Mouse (Mus musculus): Measurements from ENCODE around the gene Fgf15. TPM values are rescaled to one million over a fixed set of nuclear protein-coding genes. Genes with fewer than 3 reads are reported as not detected.

Fgf15 gene
- polyA plus RNA-seq, 1 experiment, result not detected

DNA sequence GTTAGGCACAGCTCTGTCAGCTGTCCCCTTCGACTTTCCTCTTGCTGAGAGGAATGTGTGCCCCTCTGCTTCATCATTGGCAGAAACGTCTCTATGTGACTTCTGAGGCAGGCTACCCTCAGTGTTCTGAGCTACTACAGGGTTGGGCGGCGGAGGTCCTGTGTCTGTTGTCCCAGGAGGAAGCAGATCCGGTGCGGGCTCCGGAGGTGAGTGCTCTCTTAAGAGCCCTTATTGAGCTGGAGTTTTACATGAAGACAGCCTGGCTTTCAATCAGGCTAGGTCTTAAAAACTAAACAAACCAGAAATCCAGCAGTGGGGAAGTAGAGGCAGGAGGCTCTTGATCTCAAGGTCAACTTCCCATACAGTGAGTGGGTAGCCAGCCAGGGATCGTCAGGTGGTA lies 28.7 kb upstream of the Fgf15 start:
- TF ChIP-seq POLR2A (IDR thresholded peaks at IDR 0.05; ENCODE audit: control insufficient read depth, low read depth, low read length) (no peak), CTCF (IDR thresholded peaks at IDR 0.05; ENCODE audit: control insufficient read depth, insufficient read depth, insufficient replicate concordance, low read depth, low read length) (no peak)
- Histone ChIP-seq H3K27me3 (ENCODE audit: control insufficient read depth, insufficient read depth, low read length) (no peaks in the 10 kb centered on the region), H3K4me3 (ENCODE audit: control insufficient read depth, low read depth, low read length) (no peak overlapping the region), H3K36me3 (ENCODE audit: control insufficient read depth, insufficient read depth, low read length) (no peaks in the 10 kb centered on the region), H3K27ac (ENCODE audit: control insufficient read depth, insufficient read depth, low read depth, low read length) (no peak overlapping the region), H3K4me1 (ENCODE audit: control insufficient read depth, insufficient read depth, low read length) (no peaks in the 10 kb centered on the region)

DNA sequence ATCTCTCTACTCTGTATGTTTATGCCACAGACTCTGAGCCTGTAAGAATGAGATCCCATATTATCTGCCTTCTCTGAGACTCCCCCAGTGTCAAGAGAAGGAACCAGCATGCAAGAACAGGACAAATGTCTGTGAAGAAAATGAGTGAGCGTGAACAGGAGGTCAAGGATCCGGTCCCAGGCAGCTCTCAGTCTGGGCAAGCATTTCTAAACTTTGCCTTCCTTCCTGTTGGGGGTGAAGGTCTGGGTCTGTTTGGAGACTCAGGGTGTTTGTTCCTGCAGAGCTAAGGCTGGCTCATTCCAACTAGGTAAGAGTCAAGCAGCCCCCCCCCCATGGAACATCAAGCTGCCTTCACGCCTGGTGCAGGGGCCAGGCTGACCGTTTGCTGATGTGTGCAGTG lies 23.9 kb upstream of the Fgf15 start:
- Histone ChIP-seq H3K4me1 (ENCODE audit: control insufficient read depth, insufficient read depth, low read length) (no peaks in the 10 kb centered on the region), H3K4me3 (ENCODE audit: control insufficient read depth, low read depth, low read length) (no peak overlapping the region), H3K27me3 (ENCODE audit: control insufficient read depth, insufficient read depth, low read length) (no peaks in the 10 kb centered on the region), H3K36me3 (ENCODE audit: control insufficient read depth, insufficient read depth, low read length) (no peaks in the 10 kb centered on the region), H3K27ac (ENCODE audit: control insufficient read depth, insufficient read depth, low read depth, low read length) (no peak overlapping the region)
- TF ChIP-seq CTCF (IDR thresholded peaks at IDR 0.05; ENCODE audit: control insufficient read depth, insufficient read depth, insufficient replicate concordance, low read depth, low read length) (no peak), POLR2A (IDR thresholded peaks at IDR 0.05; ENCODE audit: control insufficient read depth, low read depth, low read length) (no peak)

DNA sequence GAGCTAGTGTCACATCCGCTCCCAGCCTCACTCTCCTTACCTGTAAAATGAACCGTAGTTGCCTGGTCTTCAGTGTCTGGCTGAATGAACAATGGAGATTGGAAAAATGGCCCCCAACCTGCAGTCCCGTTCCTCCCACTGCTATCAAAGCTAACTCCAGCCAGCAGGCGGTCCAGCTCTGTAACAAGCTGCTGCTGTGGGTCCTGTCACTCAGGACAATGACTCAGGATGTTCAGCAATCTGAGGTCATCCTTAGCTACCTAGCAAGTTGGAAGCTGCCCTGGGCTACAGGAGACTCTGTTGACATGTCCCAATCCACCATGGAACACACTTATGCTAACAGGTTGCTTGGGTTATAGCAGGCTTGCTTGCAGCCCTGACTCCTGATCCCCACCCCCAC lies 23.2 kb upstream of the Fgf15 start:
- no peak overlapping the region for H3K4me3 ChIP-seq (ENCODE audit: control insufficient read depth, low read depth, low read length)
- H3K4me1 ChIP-seq (ENCODE audit: control insufficient read depth, insufficient read depth, low read length), result no peaks in the 10 kb centered on the region
- no peaks in the 10 kb centered on the region for H3K36me3 ChIP-seq (ENCODE audit: control insufficient read depth, insufficient read depth, low read length)
- TF ChIP-seq CTCF (IDR thresholded peaks at IDR 0.05; ENCODE audit: control insufficient read depth, insufficient read depth, insufficient replicate concordance, low read depth, low read length) (no peak), POLR2A (IDR thresholded peaks at IDR 0.05; ENCODE audit: control insufficient read depth, low read depth, low read length) (no peak)
- no peak overlapping the region for H3K27ac ChIP-seq (ENCODE audit: control insufficient read depth, insufficient read depth, low read depth, low read length)
- H3K27me3 ChIP-seq (ENCODE audit: control insufficient read depth, insufficient read depth, low read length), result no peaks in the 10 kb centered on the region

DNA sequence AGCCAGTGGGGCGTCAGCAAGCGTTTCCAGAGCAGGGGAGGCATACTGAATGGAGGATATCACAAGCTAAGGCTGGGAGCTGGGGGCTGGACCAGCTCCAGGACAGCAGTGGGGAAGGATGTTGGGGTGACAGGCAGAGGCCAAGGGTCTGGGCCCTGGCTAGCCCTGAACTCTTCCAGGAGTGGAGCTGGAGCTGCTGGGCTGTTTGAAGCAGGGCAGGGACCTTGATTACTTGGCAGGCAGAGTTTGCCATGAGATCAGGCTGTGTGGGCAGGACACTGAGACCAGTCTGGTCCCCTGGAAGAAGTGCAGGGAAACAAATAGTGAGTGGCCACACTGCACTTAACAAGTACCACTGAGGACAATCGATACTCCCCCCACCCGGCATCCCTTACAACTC lies 22.1 kb upstream of the Fgf15 start:
- H3K27me3 ChIP-seq (ENCODE audit: control insufficient read depth, insufficient read depth, low read length), result no peaks in the 10 kb centered on the region

DNA sequence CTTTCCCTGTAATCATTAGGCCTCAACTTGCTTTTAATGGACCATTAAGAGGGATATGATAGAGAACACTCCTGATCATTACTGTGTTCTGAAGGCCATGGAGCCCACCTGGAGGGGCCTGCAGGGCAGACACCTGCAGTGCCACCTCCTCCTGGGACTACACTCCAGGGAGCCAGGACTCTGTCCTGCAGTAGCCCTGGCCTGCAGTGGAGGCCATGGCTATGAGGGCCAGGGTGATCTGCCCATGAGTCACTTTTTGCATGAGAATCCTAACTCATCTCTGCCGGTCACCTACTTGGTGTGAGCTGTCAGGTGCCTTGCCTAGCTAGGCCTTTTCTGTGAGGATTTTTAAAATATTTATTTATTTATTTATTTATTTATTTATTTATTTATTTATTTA lies 17.9 kb upstream of the Fgf15 start:
- Histone ChIP-seq H3K4me1 (ENCODE audit: control insufficient read depth, insufficient read depth, low read length) (no peaks in the 10 kb centered on the region), H3K27ac (ENCODE audit: control insufficient read depth, insufficient read depth, low read depth, low read length) (no peak overlapping the region), H3K4me3 (ENCODE audit: control insufficient read depth, low read depth, low read length) (no peak overlapping the region), H3K27me3 (ENCODE audit: control insufficient read depth, insufficient read depth, low read length) (no peaks in the 10 kb centered on the region), H3K36me3 (ENCODE audit: control insufficient read depth, insufficient read depth, low read length) (no peaks in the 10 kb centered on the region)
- TF ChIP-seq CTCF (IDR thresholded peaks at IDR 0.05; ENCODE audit: control insufficient read depth, insufficient read depth, insufficient replicate concordance, low read depth, low read length) (no peak), POLR2A (IDR thresholded peaks at IDR 0.05; ENCODE audit: control insufficient read depth, low read depth, low read length) (no peak)

More for the DNA sequence above, 22.1 kb upstream of the Fgf15 start:
- H3K4me1 ChIP-seq (ENCODE audit: control insufficient read depth, insufficient read depth, low read length), result no peaks in the 10 kb centered on the region
- no peak overlapping the region for H3K4me3 ChIP-seq (ENCODE audit: control insufficient read depth, low read depth, low read length)
- no peaks in the 10 kb centered on the region for H3K36me3 ChIP-seq (ENCODE audit: control insufficient read depth, insufficient read depth, low read length)
- no peak for TF ChIP-seq POLR2A (IDR thresholded peaks at IDR 0.05; ENCODE audit: control insufficient read depth, low read depth, low read length)
- no peak for TF ChIP-seq CTCF (IDR thresholded peaks at IDR 0.05; ENCODE audit: control insufficient read depth, insufficient read depth, insufficient replicate concordance, low read depth, low read length)
- H3K27ac ChIP-seq (ENCODE audit: control insufficient read depth, insufficient read depth, low read depth, low read length), result no peak overlapping the region

DNA sequence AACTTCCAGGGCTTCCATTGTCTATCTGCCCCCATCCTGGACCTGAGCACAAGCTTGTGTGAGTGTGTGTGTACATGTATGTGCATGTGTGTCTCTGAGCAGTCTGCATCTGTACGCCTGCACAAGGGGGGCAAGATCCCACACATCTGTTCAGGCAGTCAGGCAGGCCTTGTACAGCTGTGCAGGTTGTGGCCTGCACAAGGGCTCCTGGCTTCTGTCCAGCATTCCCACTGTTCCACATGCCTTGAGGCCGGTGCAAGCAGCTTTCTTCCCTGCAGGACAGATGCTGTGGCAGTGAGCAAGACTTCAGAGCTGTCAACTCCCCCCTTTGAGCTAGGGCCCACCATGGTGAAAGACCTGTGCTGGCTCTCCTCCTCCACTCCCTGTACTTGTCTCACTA lies 13.2 kb upstream of the Fgf15 start:
- H3K4me3 ChIP-seq (ENCODE audit: control insufficient read depth, low read depth, low read length), result no peak overlapping the region
- H3K27ac ChIP-seq (ENCODE audit: control insufficient read depth, insufficient read depth, low read depth, low read length), result no peak overlapping the region
- TF ChIP-seq POLR2A (IDR thresholded peaks at IDR 0.05; ENCODE audit: control insufficient read depth, low read depth, low read length) (no peak), CTCF (IDR thresholded peaks at IDR 0.05; ENCODE audit: control insufficient read depth, insufficient read depth, insufficient replicate concordance, low read depth, low read length) (no peak)
- no peaks in the 10 kb centered on the region for H3K4me1 ChIP-seq (ENCODE audit: control insufficient read depth, insufficient read depth, low read length)
- H3K36me3 ChIP-seq (ENCODE audit: control insufficient read depth, insufficient read depth, low read length), result no peaks in the 10 kb centered on the region
- no peaks in the 10 kb centered on the region for H3K27me3 ChIP-seq (ENCODE audit: control insufficient read depth, insufficient read depth, low read length)

DNA sequence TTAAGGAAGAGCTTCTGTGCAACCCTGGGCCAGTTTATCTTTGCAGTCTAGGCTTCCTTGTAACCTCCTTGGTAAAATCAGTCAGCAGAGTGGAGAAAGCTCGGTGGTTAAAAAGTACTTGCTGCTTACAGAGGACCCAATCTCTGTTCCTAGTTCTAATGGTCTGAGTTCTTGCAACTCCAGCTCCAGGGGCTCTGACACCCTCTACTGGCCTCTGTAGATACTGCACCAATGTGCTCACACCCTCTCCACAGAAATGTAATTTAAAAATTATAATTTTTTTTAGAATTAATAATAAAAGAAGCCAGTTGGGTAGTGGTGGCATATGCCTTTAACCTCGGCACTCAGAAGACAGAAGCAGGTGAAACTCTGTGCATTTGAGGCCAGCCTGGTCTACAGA lies 8.7 kb upstream of the Fgf15 start:
- H3K27ac ChIP-seq (ENCODE audit: control insufficient read depth, insufficient read depth, low read depth, low read length), result no peak overlapping the region
- no peaks in the 10 kb centered on the region for H3K4me1 ChIP-seq (ENCODE audit: control insufficient read depth, insufficient read depth, low read length)
- no peaks in the 10 kb centered on the region for H3K27me3 ChIP-seq (ENCODE audit: control insufficient read depth, insufficient read depth, low read length)
- no peaks in the 10 kb centered on the region for H3K36me3 ChIP-seq (ENCODE audit: control insufficient read depth, insufficient read depth, low read length)
- no peak overlapping the region for H3K4me3 ChIP-seq (ENCODE audit: control insufficient read depth, low read depth, low read length)
- TF ChIP-seq CTCF (IDR thresholded peaks at IDR 0.05; ENCODE audit: control insufficient read depth, insufficient read depth, insufficient replicate concordance, low read depth, low read length) (no peak), POLR2A (IDR thresholded peaks at IDR 0.05; ENCODE audit: control insufficient read depth, low read depth, low read length) (no peak)
